Mouse (Mus musculus) ES-E14 (cell line): ENCODE measurements around the gene Rnf144b.

Experiments used
- CHD2 ChIP-seq: IDR thresholded peaks from 2 replicates; pipeline ENCODE4 v1.6.1; 2014; ENCODE audit warnings: mild to moderate bottlenecking, low read depth, low read length, inconsistent platforms
- MAFK ChIP-seq: IDR thresholded peaks from 2 replicates; pipeline ENCODE4 v1.6.1; 2014; ENCODE audit warnings: mild to moderate bottlenecking, low read depth, low read length, inconsistent platforms; ENCODE audit not compliant: insufficient read depth
- ZC3H11A ChIP-seq: IDR thresholded peaks from 2 replicates; pipeline ENCODE4 v1.6.1; 2012; ENCODE audit warnings: low read depth, mild to moderate bottlenecking, inconsistent platforms, low read length, borderline replicate concordance
- ZNF384 ChIP-seq: IDR thresholded peaks from 2 replicates; pipeline ENCODE4 v1.6.1; 2012; ENCODE audit warnings: low read depth, low read length, inconsistent platforms

DNA sequence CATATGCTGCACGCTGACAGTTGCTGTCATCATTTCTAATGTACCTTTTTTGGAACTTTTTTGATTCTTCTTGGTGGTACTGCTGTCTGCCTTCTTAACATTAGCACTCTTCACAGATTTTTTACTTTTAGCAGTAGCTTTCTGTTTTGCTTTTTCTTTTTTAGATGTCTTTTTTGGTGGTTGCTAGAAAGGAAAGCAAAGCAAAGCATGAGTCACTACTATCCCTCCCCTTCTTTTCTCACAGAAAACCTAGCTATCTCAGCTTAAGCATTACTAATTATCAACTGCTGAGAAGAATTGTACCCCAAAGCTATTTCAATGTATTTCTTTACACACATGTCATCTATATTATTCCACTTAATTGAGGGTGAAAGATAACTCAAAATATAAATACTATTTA lies 34.0 kb upstream of the Rnf144b start:
- TF ChIP-seq CHD2 (no peak), ZC3H11A (no peak), ZNF384 (no peak), MAFK (no peak)
